In genomic region chr2:52471545-52472291, GRCm38 (mm10) we compare ENCODE assay signal across 9 mouse cellular contexts. TPM values are rescaled to one million over a fixed set of nuclear protein-coding genes. Genes with fewer than 3 reads are reported as not detected.
A peak's percentile ranks its signal among the peaks of the same experiment; 100 is the strongest.
DNase-seq lines count a peak whose midpoint lies in the region; ATAC-seq and TF ChIP-seq lines count a peak whose summit lies in the region.
"Had no signal": no experiment of that assay in that cellular context is flagged by ENCODE, and none has a peak within 500 bp of the region (broad histone marks: within the 10 kb centered on the region; RNA-seq: fewer than 3 reads in every experiment).

No protein-coding gene starts in this region.

- no peaks in the 10 kb centered on the region for H3K9me3 ChIP-seq in forebrain, embryonic 15.5 days
- H3K9me3 ChIP-seq in forebrain, embryonic 11.5 days (ENCODE audit: control insufficient read depth, low read length), result no peaks in the 10 kb centered on the region
- no peaks in the 10 kb centered on the region for H3K9me3 ChIP-seq in embryonic facial prominence, embryonic 11.5 days (replicated peaks; ENCODE audit: control insufficient read depth, low read length)

- peaks cover 14% of the 10 kb centered on the region for H3K36me3 ChIP-seq in forebrain, embryonic 15.5 days
- no peaks in the 10 kb centered on the region for H3K36me3 ChIP-seq in forebrain, embryonic 11.5 days (ENCODE audit: control insufficient read depth, insufficient read depth, low read length)
- no peaks in the 10 kb centered on the region for H3K36me3 ChIP-seq in embryonic facial prominence, embryonic 11.5 days (replicated peaks; ENCODE audit: control insufficient read depth, insufficient read depth, low read depth, low read length)

- H3K4me3 ChIP-seq in forebrain, embryonic 15.5 days, result no peak overlapping the region
- no peak overlapping the region for H3K4me3 ChIP-seq in forebrain, embryonic 11.5 days (ENCODE audit: low read depth, low read length)
- no peak overlapping the region for H3K4me3 ChIP-seq in embryonic facial prominence, embryonic 11.5 days (ENCODE audit: low read depth, low read length)
- H3K4me3 ChIP-seq in gastrocnemius, adult 2 months, result no peak overlapping the region
- H3K4me3 ChIP-seq: myocyte had no signal

- H3K4me1 ChIP-seq in forebrain, embryonic 15.5 days, result peaks cover 11% of the 10 kb centered on the region
- no peaks in the 10 kb centered on the region for H3K4me1 ChIP-seq in forebrain, embryonic 11.5 days (replicated peaks; ENCODE audit: control insufficient read depth, insufficient read depth, low read length)
- H3K4me1 ChIP-seq in embryonic facial prominence, embryonic 11.5 days (ENCODE audit: control insufficient read depth, insufficient read depth, low read length), result no peaks in the 10 kb centered on the region

- DNase-seq in forebrain, embryonic 11.5 days (ENCODE audit: low spot score), result no peak
- DNase-seq in Muller cell, postnatal 12 days (ENCODE audit: inconsistent ontology term), result peak; percentile 79
- peak; percentile 81 for DNase-seq in embryonic facial prominence, embryonic 11.5 days (ENCODE audit: low spot score)
- peak; percentile 42 to 64 for DNase-seq in lung, adult 18-20 months
- DNase-seq in layer of hippocampus, postnatal 10 days (ENCODE audit: low spot score in 2 of 2), result no peak
- no peak for DNase-seq in gastrocnemius, adult 2 months
- DNase-seq in right cerebral cortex, postnatal 14 days, result no peak

- H3K27me3 ChIP-seq in forebrain, embryonic 15.5 days, result no peaks in the 10 kb centered on the region
- H3K27me3 ChIP-seq in forebrain, embryonic 11.5 days (ENCODE audit: control insufficient read depth, insufficient read depth, low read length), result no peaks in the 10 kb centered on the region
- H3K27me3 ChIP-seq in embryonic facial prominence, embryonic 11.5 days (ENCODE audit: control insufficient read depth, insufficient read depth, low read length), result peaks cover 2% of the 10 kb centered on the region; the same call in 1 of the 2 replicates

- TF ChIP-seq CTCF in gastrocnemius, adult 2 months (IDR thresholded peaks at IDR 0.05), result no peak

- no peak overlapping the region for H3K9ac ChIP-seq in forebrain, embryonic 15.5 days (replicated peaks)
- no peak overlapping the region for H3K9ac ChIP-seq in forebrain, embryonic 11.5 days (ENCODE audit: low read length)
- H3K9ac ChIP-seq in embryonic facial prominence, embryonic 11.5 days (replicated peaks; ENCODE audit: low read length), result no peak overlapping the region

- H3K27ac ChIP-seq in forebrain, embryonic 15.5 days (replicated peaks), result no peak overlapping the region
- no peak overlapping the region for H3K27ac ChIP-seq in forebrain, embryonic 11.5 days (ENCODE audit: low read depth, low read length)
- no peak overlapping the region for H3K27ac ChIP-seq in embryonic facial prominence, embryonic 11.5 days (replicated peaks; ENCODE audit: low read depth, low read length)
- H3K27ac ChIP-seq in gastrocnemius, adult 2 months, result no peak overlapping the region

- 0 out of 2 replicates have a peak, but pooled peaks have one; percentile 23 for ATAC-seq in forebrain, embryonic 15.5 days (replicated peaks)
- ATAC-seq in forebrain, embryonic 11.5 days (replicated peaks; ENCODE audit: low FRiP score), result no peak
- peak; percentile 81 for ATAC-seq in embryonic facial prominence, embryonic 11.5 days (replicated peaks; ENCODE audit: insufficient number of reproducible peaks, low FRiP score, low TSS enrichment, low read depth)

- no peak overlapping the region for H3K4me2 ChIP-seq in forebrain, embryonic 15.5 days (replicated peaks)
- no peak overlapping the region for H3K4me2 ChIP-seq in forebrain, embryonic 11.5 days (ENCODE audit: low read depth, low read length, severe bottlenecking)
- no peak overlapping the region for H3K4me2 ChIP-seq in embryonic facial prominence, embryonic 11.5 days (ENCODE audit: low read depth, low read length)

- WGBS in forebrain, embryonic 15.5 days, result 37% methylated on average over 4 of the region's 4 CpGs
- 39% methylated on average over 4 of the region's 4 CpGs for WGBS in forebrain, embryonic 11.5 days
- WGBS in embryonic facial prominence, embryonic 11.5 days, result 21% methylated on average over 4 of the region's 4 CpGs

- intact Hi-C loops in gastrocnemius, adult 2 months (cut with DNase I), result no loop called here

RNA-seq across cellular contexts. Expression of gene Arl5a, which starts 47.0 kb away (rescaled TPM):
- 49.3 and 50.4 TPM in 2 replicates for polyA plus RNA-seq in forebrain, embryonic 15.5 days (2015; fragmentation: Nextera tagmentation; extraction: Ambion mirVana)
- polyA plus RNA-seq in forebrain, embryonic 11.5 days (2014; fragmentation: Nextera tagmentation; extraction: Ambion mirVana), result 73.5 and 77.8 TPM in 2 replicates
- 79.1 and 91.3 TPM in 2 replicates for polyA plus RNA-seq in embryonic facial prominence, embryonic 11.5 days (2014; fragmentation: Nextera tagmentation; extraction: Ambion mirVana)
- total RNA-seq in layer of hippocampus, postnatal 10 days (2021), result 10 to 100 TPM; 64.7 to 67.7 TPM
- total RNA-seq in gastrocnemius, adult 2 months (2021), result 10 to 100 TPM; 29.9 to 38.6 TPM

Comparison
In these comparisons a context has a peak if more than half of its experiments do, and no peak if none do; other contexts are left out.
1. DNase-seq: peak in Muller cell, postnatal 12 days (single experiment), embryonic facial prominence, embryonic 11.5 days (single experiment) and lung, adult 18-20 months (2 of 2); none in forebrain, embryonic 11.5 days (single experiment), layer of hippocampus, postnatal 10 days (0 of 2), gastrocnemius, adult 2 months (single experiment) and right cerebral cortex, postnatal 14 days (single experiment).